Mouse (Mus musculus): Measurements from ENCODE around the gene Baz2a. TPM values are rescaled to one million over a fixed set of nuclear protein-coding genes. Genes with fewer than 3 reads are reported as not detected.

Baz2a gene
- polyA plus RNA-seq, 1 experiment from 2014 or later = 20.3 TPM

DNA sequence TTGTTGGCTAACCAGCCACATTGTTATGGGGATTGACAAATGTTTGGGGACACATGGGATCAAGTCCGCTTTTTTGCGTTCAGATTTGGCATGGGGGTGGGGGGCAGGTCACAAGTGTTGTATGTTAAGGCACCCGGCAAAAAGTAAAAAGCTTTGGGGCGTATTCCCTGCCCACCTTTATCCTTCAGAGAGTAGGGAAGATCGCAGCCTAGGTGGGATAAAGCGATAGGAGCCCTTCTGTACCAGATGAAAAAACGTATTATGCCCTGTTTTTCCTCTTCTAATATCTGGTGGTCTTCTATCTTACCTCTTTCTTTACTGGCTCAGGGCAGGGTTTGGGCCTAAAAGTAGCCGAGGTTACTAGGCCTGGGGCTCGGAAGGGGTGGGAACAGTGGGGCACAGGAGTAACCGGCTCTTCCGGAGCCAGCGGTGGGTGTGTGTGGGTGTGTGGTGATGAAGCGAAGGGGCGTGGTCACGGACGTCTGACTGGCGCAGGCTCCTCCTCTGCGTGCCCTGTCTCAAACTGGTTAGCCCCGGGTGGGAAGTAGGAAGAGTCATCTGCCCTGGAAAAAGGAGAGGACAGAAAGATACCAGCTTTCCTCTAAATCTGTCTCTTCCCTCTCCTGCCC, 3.1 kb downstream of the Baz2a start:
- Histone ChIP-seq H3K36me3 (ENCODE audit: control insufficient read depth, insufficient read depth, low read length) (peaks cover 3% of the 10 kb centered on the region), H3K4me1 (ENCODE audit: control insufficient read depth, insufficient read depth, low read length) (peaks cover 36% of the 10 kb centered on the region), H3K4me2 (ENCODE audit: low read depth) (peak overlapping the region; percentile 44), H3K9ac (ENCODE audit: low read length) (no peak overlapping the region), H3K9me3 (ENCODE audit: control insufficient read depth, low read length) (no peaks in the 10 kb centered on the region), H3K27ac (ENCODE audit: low read depth, low read length) (no peak overlapping the region), H3K4me3 (ENCODE audit: low read depth, low read length) (peak overlapping the region; percentile 15; the same call in 1 of the 2 replicates), H3K27me3 (ENCODE audit: control insufficient read depth, insufficient read depth, low read length) (no peaks in the 10 kb centered on the region)
- ATAC-seq (ENCODE audit: insufficient read depth, low FRiP score, low TSS enrichment) = peak; percentile 32; the same call in 1 of the 2 replicates
- 13% methylated on average over 19 of the region's 19 CpGs for WGBS
- peak; percentile 81 for DNase-seq (ENCODE audit: low spot score)

DNA sequence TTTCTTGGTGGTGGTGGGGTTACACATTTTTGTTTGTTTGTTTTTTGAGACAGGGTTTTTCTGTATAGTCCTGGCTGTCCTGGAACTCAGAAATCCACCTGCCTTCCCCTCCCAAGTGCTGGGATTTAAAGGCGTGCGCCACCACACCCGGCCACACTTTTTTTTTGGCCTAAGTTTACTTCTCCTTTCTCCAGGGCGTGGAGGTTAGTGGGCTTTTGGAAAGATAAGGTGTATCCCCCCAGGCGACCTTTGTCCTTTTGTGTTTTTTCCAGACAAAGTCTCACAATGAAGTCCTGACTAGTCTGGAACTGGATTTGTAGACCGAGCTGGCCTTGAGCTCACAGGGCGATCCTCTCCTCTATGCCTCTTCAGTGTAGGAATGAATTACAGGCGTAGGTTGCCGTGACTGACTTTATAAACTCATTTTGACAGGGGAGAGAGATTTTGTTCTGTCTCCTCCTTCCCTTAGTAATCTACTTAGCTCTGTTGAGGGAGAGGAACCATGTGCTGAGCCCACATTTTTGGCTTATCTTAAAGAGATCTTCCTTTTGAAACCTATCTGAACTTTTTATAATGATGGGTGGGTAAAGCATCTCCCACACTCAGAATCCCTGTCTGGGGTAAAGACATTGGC, 3.7 kb downstream of the Baz2a start:
- Histone ChIP-seq H3K4me2 (ENCODE audit: low read depth) (no peak overlapping the region), H3K27ac (ENCODE audit: low read depth, low read length) (no peak overlapping the region), H3K36me3 (ENCODE audit: control insufficient read depth, insufficient read depth, low read length) (no peaks in the 10 kb centered on the region), H3K4me3 (ENCODE audit: low read depth, low read length) (no peak overlapping the region), H3K9ac (ENCODE audit: low read length) (no peak overlapping the region), H3K27me3 (ENCODE audit: control insufficient read depth, insufficient read depth, low read length) (no peaks in the 10 kb centered on the region), H3K4me1 (ENCODE audit: control insufficient read depth, insufficient read depth, low read length) (peaks cover 36% of the 10 kb centered on the region), H3K9me3 (ENCODE audit: control insufficient read depth, low read length) (no peaks in the 10 kb centered on the region)
- no peak for ATAC-seq (ENCODE audit: insufficient read depth, low FRiP score, low TSS enrichment)
- 33% methylated on average over 9 of the region's 9 CpGs for WGBS
- no peak for DNase-seq (ENCODE audit: low spot score)

DNA sequence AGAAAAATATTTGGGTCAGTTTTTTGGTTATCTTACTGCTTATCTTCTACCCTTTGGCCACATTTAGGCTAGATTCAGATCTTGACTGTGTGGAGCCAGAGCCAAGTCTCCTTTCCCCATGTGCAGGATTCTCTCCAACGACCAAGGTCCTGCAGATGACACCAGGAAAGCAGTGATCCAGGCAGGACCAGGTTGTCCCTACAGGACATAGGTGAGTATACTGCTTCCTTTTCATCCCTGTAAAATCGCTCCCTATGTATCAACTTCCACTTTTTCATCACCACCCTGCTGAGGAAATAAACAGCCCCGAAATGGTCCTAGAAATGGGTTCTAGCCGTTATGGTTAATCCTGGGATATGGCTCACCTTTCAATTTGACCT, 4.9 kb downstream of the Baz2a start:
- no peak for DNase-seq (ENCODE audit: low spot score)
- ATAC-seq (ENCODE audit: insufficient read depth, low FRiP score, low TSS enrichment) = no peak
- Histone ChIP-seq H3K9ac (ENCODE audit: low read length) (no peak overlapping the region), H3K4me2 (ENCODE audit: low read depth) (peak overlapping the region; percentile 4; the same call in 1 of the 2 replicates), H3K27ac (ENCODE audit: low read depth, low read length) (no peak overlapping the region), H3K9me3 (ENCODE audit: control insufficient read depth, low read length) (no peaks in the 10 kb centered on the region), H3K4me1 (ENCODE audit: control insufficient read depth, insufficient read depth, low read length) (peaks cover 31% of the 10 kb centered on the region), H3K27me3 (ENCODE audit: control insufficient read depth, insufficient read depth, low read length) (no peaks in the 10 kb centered on the region), H3K4me3 (ENCODE audit: low read depth, low read length) (peak overlapping the region; percentile 90), H3K36me3 (ENCODE audit: control insufficient read depth, insufficient read depth, low read length) (no peaks in the 10 kb centered on the region)
- 17% methylated on average over 4 of the region's 4 CpGs for WGBS

DNA sequence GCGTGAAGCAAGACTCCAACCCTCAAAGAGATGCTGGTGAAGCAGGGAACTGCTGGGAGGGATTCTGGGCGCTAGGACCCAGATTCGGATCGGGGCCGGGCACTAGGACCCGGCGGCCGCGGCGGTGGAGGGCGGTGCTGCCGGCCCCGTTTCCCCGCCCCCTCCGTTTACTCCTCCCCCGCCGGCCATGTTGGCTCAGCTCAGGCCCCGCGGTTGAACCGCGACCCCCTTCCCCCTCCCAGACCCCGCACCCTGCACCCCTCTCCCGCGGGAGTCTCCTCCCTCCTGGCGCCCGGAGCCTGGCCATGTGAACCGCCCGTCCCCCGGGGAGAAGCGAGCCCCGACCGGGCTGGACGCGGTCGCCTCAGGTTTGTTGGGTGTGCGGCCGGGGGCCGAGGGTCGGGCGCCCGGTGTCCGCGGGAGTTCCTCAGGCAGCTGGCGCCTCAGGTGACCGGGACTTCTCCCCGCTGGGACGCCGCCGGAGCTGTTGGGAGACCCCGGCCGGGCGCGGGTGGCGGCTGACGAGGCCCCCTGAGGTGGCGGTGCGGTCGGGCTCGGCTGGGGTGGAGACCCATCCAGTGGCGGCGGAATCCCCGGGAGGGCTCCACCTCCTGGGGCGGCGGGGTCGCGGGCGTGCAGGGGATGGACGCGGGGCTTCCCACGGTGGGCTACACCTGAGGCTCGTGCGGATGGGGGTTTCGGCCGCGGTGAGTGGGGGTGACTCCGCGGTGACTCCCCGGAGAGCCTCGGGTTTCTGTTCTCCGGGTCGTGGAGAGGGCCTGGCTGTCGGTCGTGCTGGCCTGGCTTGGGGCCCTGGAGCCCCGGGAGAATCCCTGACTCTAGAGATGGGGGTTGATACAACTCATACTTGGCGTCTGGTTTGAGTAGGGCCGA, 5.6 kb downstream of the Baz2a start:
- H3K27me3 ChIP-seq (ENCODE audit: control insufficient read depth, insufficient read depth, low read length) = no peaks in the 10 kb centered on the region
- DNase-seq (ENCODE audit: low spot score) = peak; percentile 92
- peak overlapping the region; percentile 55 for H3K4me2 ChIP-seq (ENCODE audit: low read depth)
- H3K27ac ChIP-seq (ENCODE audit: low read depth, low read length) = peak overlapping the region; percentile 86
- H3K9ac ChIP-seq (ENCODE audit: low read length) = peak overlapping the region; percentile 83
- H3K4me3 ChIP-seq (ENCODE audit: low read depth, low read length) = peak overlapping the region; percentile 90
- H3K4me1 ChIP-seq (ENCODE audit: control insufficient read depth, insufficient read depth, low read length) = peaks cover 25% of the 10 kb centered on the region
- ATAC-seq (ENCODE audit: insufficient read depth, low FRiP score, low TSS enrichment) = peak; percentile 65
- no peaks in the 10 kb centered on the region for H3K9me3 ChIP-seq (ENCODE audit: control insufficient read depth, low read length)
- no peaks in the 10 kb centered on the region for H3K36me3 ChIP-seq (ENCODE audit: control insufficient read depth, insufficient read depth, low read length)
- WGBS = 1% methylated on average over 78 of the region's 86 CpGs

DNA sequence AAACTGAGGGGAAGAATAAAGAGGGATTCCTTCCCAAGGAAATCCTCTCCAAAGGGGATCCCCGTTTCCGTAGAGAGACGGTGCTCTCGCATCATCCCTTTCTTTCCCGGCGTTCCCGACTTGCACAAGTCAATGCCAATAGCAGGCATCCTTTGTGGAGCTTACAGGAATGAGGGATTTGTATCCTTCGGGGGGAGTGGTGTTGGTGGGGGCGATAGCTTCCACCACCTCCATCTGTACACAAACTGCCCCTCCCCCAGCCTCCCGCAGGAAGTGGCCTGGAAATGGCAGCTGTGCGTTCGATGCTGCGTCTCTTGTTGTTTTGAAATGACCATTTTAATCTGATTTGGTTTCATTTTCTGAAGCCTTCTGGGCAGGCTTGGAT, 6.2 kb downstream of the Baz2a start:
- Histone ChIP-seq H3K4me1 (ENCODE audit: control insufficient read depth, insufficient read depth, low read length) (peaks cover 22% of the 10 kb centered on the region), H3K4me3 (ENCODE audit: low read depth, low read length) (peak overlapping the region; percentile 90), H3K27ac (ENCODE audit: low read depth, low read length) (peak overlapping the region; percentile 86), H3K9me3 (ENCODE audit: control insufficient read depth, low read length) (no peaks in the 10 kb centered on the region), H3K4me2 (ENCODE audit: low read depth) (peak overlapping the region; percentile 55), H3K9ac (ENCODE audit: low read length) (peak overlapping the region; percentile 83), H3K27me3 (ENCODE audit: control insufficient read depth, insufficient read depth, low read length) (no peaks in the 10 kb centered on the region), H3K36me3 (ENCODE audit: control insufficient read depth, insufficient read depth, low read length) (no peaks in the 10 kb centered on the region)
- under 1% methylated on average over 13 of the region's 13 CpGs for WGBS
- ATAC-seq (ENCODE audit: insufficient read depth, low FRiP score, low TSS enrichment) (no peak), DNase-seq (ENCODE audit: low spot score) (peak; percentile 66)

DNA sequence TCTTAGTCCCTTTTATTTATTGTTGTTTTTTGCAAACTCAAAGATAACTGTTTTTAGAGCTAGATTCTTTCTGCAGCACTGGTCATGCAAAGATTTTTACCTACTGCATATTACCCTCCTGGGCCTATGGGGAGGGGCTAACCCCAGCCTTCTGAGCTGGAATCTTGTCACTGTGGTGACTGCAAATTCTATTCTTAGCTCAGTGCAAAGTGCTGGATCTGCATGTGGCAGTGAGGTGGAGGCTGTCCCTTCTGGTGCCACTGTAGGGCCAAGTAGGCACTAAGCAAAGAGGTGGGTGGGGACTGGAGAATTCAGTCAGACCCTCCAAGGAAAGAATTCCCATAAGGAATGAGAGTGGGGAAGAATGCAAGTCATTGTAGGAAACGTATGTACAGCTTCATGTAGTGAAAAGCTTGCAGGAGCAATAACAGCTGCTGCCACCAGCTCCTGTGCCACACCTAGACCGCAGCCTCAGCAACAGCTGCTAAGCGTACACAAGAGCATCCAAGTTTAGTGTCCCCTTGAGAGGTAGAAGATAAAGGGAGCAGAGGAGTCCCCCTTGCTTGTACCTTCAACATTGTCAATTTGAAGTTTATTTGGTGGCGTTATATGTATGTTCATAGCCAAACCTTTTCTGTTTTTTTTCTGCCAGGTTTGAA, 18.9 kb downstream of the Baz2a start:
- Histone ChIP-seq H3K4me3 (ENCODE audit: low read depth, low read length) (no peak overlapping the region), H3K27ac (ENCODE audit: low read depth, low read length) (no peak overlapping the region), H3K4me2 (ENCODE audit: low read depth) (no peak overlapping the region), H3K4me1 (ENCODE audit: control insufficient read depth, insufficient read depth, low read length) (no peaks in the 10 kb centered on the region), H3K27me3 (ENCODE audit: control insufficient read depth, insufficient read depth, low read length) (no peaks in the 10 kb centered on the region), H3K9ac (ENCODE audit: low read length) (no peak overlapping the region), H3K36me3 (ENCODE audit: control insufficient read depth, insufficient read depth, low read length) (peaks cover 12% of the 10 kb centered on the region), H3K9me3 (ENCODE audit: control insufficient read depth, low read length) (no peaks in the 10 kb centered on the region)
- ATAC-seq (ENCODE audit: insufficient read depth, low FRiP score, low TSS enrichment) (no peak), DNase-seq (ENCODE audit: low spot score) (no peak)
- WGBS = 92% methylated on average over 4 of the region's 4 CpGs

DNA sequence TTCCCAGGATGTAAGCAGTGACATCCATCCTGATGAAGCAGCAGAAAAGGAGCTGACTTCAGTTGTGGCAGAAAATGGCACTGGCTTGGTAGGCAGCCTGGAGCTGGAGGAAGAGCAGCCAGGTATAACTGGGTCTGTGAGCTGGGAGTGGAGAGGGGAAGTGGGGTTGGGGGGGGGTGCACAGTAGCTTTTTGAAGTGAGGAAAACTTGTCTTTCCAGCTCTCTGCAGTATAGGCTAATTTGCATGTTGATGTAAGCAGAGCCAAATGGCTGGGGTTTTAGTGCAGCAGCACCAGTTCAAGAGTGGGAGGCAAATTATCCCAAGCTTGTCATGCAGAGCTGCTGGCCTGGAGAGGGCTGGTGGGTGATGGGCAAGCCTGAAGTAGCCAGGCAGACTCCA, 19.9 kb downstream of the Baz2a start:
- no peak for DNase-seq (ENCODE audit: low spot score)
- Histone ChIP-seq H3K36me3 (ENCODE audit: control insufficient read depth, insufficient read depth, low read length) (peaks cover 18% of the 10 kb centered on the region), H3K4me3 (ENCODE audit: low read depth, low read length) (no peak overlapping the region), H3K27ac (ENCODE audit: low read depth, low read length) (no peak overlapping the region), H3K4me2 (ENCODE audit: low read depth) (no peak overlapping the region), H3K9me3 (ENCODE audit: control insufficient read depth, low read length) (no peaks in the 10 kb centered on the region), H3K9ac (ENCODE audit: low read length) (no peak overlapping the region), H3K27me3 (ENCODE audit: control insufficient read depth, insufficient read depth, low read length) (no peaks in the 10 kb centered on the region), H3K4me1 (ENCODE audit: control insufficient read depth, insufficient read depth, low read length) (no peaks in the 10 kb centered on the region)
- ATAC-seq (ENCODE audit: insufficient read depth, low FRiP score, low TSS enrichment) = no peak

DNA sequence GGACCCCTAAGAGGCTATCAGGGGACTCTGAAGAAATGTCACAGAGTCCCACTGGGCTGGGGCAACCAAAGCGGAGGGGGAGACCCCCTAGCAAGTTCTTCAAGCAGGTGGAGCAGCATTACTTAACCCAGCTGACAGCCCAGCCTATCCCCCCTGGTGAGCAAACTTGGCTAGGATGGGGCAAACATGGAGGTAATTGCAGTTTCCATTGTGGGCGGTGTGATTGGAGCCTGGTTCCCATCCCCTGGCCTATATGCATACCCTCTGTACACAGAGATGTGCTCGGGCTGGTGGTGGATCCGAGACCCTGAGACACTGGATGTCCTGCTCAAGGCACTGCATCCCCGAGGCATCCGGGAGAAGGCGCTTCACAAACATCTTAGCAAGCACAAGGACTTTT, 32.5 kb downstream of the Baz2a start:
- Histone ChIP-seq H3K36me3 (ENCODE audit: control insufficient read depth, insufficient read depth, low read length) (peaks cover 56% of the 10 kb centered on the region), H3K9ac (ENCODE audit: low read length) (no peak overlapping the region), H3K4me2 (ENCODE audit: low read depth) (no peak overlapping the region), H3K27ac (ENCODE audit: low read depth, low read length) (no peak overlapping the region), H3K4me3 (ENCODE audit: low read depth, low read length) (no peak overlapping the region), H3K4me1 (ENCODE audit: control insufficient read depth, insufficient read depth, low read length) (no peaks in the 10 kb centered on the region), H3K27me3 (ENCODE audit: control insufficient read depth, insufficient read depth, low read length) (no peaks in the 10 kb centered on the region), H3K9me3 (ENCODE audit: control insufficient read depth, low read length) (no peaks in the 10 kb centered on the region)
- ATAC-seq (ENCODE audit: insufficient read depth, low FRiP score, low TSS enrichment) = no peak
- no peak for DNase-seq (ENCODE audit: low spot score)
- WGBS = 93% methylated on average over 7 of the region's 7 CpGs

Measured in neural tube, embryonic 11.5 days (tissue).